In genomic region chr9:23246389-23246788, GRCm38 (mm10) we compare ENCODE assay signal across 21 mouse cellular contexts. TPM values are rescaled to one million over a fixed set of nuclear protein-coding genes. Genes with fewer than 3 reads are reported as not detected.
DNase-seq lines count a peak whose midpoint lies in the region; ATAC-seq lines count a peak whose summit lies in the region.
"Had no signal": no experiment of that assay in that cellular context is flagged by ENCODE, and none has a peak within 500 bp of the region (broad histone marks: within the 10 kb centered on the region; RNA-seq: fewer than 3 reads in every experiment).

No protein-coding gene starts in this region.

- H3K9ac ChIP-seq in heart, embryonic 12.5 days: no peak overlapping the region
- H3K9ac ChIP-seq: hindbrain, embryonic 13.5 days; liver, embryonic 14.5 days; midbrain, embryonic 12.5 days; neural tube, embryonic 12.5 days had no signal

- H3K27ac ChIP-seq in heart, embryonic 12.5 days (ENCODE audit: poor library complexity, severe bottlenecking): no peak overlapping the region
- H3K27ac ChIP-seq in hindbrain, embryonic 10.5 days: no peak overlapping the region
- H3K27ac ChIP-seq: hindbrain, embryonic 13.5 days; liver, embryonic 14.5 days; midbrain, embryonic 12.5 days; neural tube, embryonic 12.5 days had no signal

- H3K27me3 ChIP-seq in heart, embryonic 12.5 days (replicated peaks): no peaks in the 10 kb centered on the region
- peaks cover 29% of the 10 kb centered on the region for H3K27me3 ChIP-seq in hindbrain, embryonic 10.5 days (ENCODE audit: insufficient read depth, poor library complexity, severe bottlenecking)
- H3K27me3 ChIP-seq: midbrain, embryonic 12.5 days; neural tube, embryonic 12.5 days; Patski had no signal

- no peaks in the 10 kb centered on the region for H3K36me3 ChIP-seq in heart, embryonic 12.5 days
- no peaks in the 10 kb centered on the region for H3K36me3 ChIP-seq in hindbrain, embryonic 10.5 days
- H3K36me3 ChIP-seq: hindbrain, embryonic 13.5 days; midbrain, embryonic 12.5 days; neural tube, embryonic 12.5 days had no signal

- ATAC-seq in heart, embryonic 12.5 days (ENCODE audit: insufficient number of reproducible peaks, low FRiP score): no peak
- ATAC-seq: forebrain, embryonic 16.5 days; inflammation-experienced regulatory T-cells, adult 6 months; Patski had no signal

- no peak overlapping the region for H3K4me3 ChIP-seq in heart, embryonic 12.5 days
- H3K4me3 ChIP-seq in hindbrain, embryonic 10.5 days: no peak overlapping the region
- H3K4me3 ChIP-seq: hindbrain, embryonic 13.5 days; midbrain, embryonic 12.5 days; neural tube, embryonic 12.5 days had no signal

- WGBS in heart, embryonic 12.5 days: 85% methylated on average over 9 of the region's 9 CpGs
- WGBS in hindbrain, embryonic 10.5 days: 78% methylated on average over 9 of the region's 9 CpGs

- H3K4me2 ChIP-seq in heart, embryonic 12.5 days: no peak overlapping the region
- H3K4me2 ChIP-seq: hindbrain, embryonic 13.5 days; midbrain, embryonic 12.5 days; neural tube, embryonic 12.5 days had no signal

- intact Hi-C loops in heart, postnatal 14 days (cut with DNase I): loop anchor here (5.0 to 10.0 kb wide), 2 partner anchors 148 to 689 kb away; no protein-coding TSS in a partner anchor

- H3K9me3 ChIP-seq in heart, embryonic 12.5 days (replicated peaks): no peaks in the 10 kb centered on the region
- H3K9me3 ChIP-seq in hindbrain, embryonic 10.5 days: no peaks in the 10 kb centered on the region
- H3K9me3 ChIP-seq: hindbrain, embryonic 13.5 days; midbrain, embryonic 12.5 days; neural tube, embryonic 12.5 days had no signal

- DNase-seq in adrenal gland, adult 2 months: peak; percentile 27
- no peak for DNase-seq in adrenal gland, adult 18-20 months (ENCODE audit: low spot score in 2 of 2)
- DNase-seq in heart, adult 8-10 months (ENCODE audit: low spot score): peak; percentile 48
- peak; percentile 44 to 47 for DNase-seq in heart, postnatal 14 days
- peak; percentile 67 for DNase-seq in skeletal muscle tissue, adult 2 months (ENCODE audit: low read depth, low spot score)
- DNase-seq in urinary bladder, postnatal 14 days (ENCODE audit: low spot score): no peak
- DNase-seq in hindbrain, embryonic 10.5 days (ENCODE audit: low spot score): no peak
- DNase-seq: cerebellum, postnatal 10 days; embryo, embryonic 11 days; kidney, adult 2 months; kidney, postnatal 36 days; thymus, postnatal 25 days had no signal

- peaks cover 12% of the 10 kb centered on the region for H3K4me1 ChIP-seq in heart, embryonic 12.5 days (replicated peaks)
- peaks cover 9% of the 10 kb centered on the region for H3K4me1 ChIP-seq in hindbrain, embryonic 10.5 days (replicated peaks)
- H3K4me1 ChIP-seq: midbrain, embryonic 12.5 days had no signal

RNA-seq across cellular contexts. Expression of gene Bmper, which starts 23.5 kb away (rescaled TPM):
- total RNA-seq in adrenal gland, adult 2 months (2021): 1 to 10 TPM; 1.5 to 2.4 TPM
- 0.61 and 1.1 TPM in 2 replicates for polyA plus RNA-seq in adrenal gland, adult 2 months (2012; rRNA removed)
- 1 to 10 TPM; 1.0 to 2.2 TPM for total RNA-seq in adrenal gland, adult 18-20 months (2021)
- total RNA-seq in heart, adult 8-10 months (2022): 1 to 10 TPM; 1.5 to 3.3 (median 2.5) TPM
- polyA plus RNA-seq in heart, embryonic 12.5 days (2016; fragmentation: Nextera tagmentation; extraction: Ambion mirVana): 12.3 and 12.4 TPM in 2 replicates
- 1 to 10 TPM; 3.3 to 4.2 TPM for total RNA-seq in heart, postnatal 14 days (2021)
- polyA plus RNA-seq in hindbrain, embryonic 10.5 days (2016; fragmentation: Nextera tagmentation; extraction: Ambion mirVana): 1.6 and 3.1 TPM in 2 replicates
- total RNA-seq: monocyte, adult 5-6 weeks had no signal
- polyA plus RNA-seq: inflammation-experienced regulatory T-cells, adult 6 months had no signal

Comparison
In these comparisons a context has a peak if more than half of its experiments do, and no peak if none do; other contexts are left out.
1. DNase-seq: peak in adrenal gland, adult 2 months (single experiment), heart, adult 8-10 months (single experiment), heart, postnatal 14 days (2 of 2) and skeletal muscle tissue, adult 2 months (single experiment); none in adrenal gland, adult 18-20 months (0 of 2), urinary bladder, postnatal 14 days (single experiment) and hindbrain, embryonic 10.5 days (single experiment).